Mouse (Mus musculus) B cell, adult 2 months (primary cell): Measurements from ENCODE around the gene Zfp710.

Experiments used
- DNase-seq, 2 experiments: peaks; one replicate each; pipeline ENCODE4 v3.0.0; 2022

Zfp710 gene

DNA sequence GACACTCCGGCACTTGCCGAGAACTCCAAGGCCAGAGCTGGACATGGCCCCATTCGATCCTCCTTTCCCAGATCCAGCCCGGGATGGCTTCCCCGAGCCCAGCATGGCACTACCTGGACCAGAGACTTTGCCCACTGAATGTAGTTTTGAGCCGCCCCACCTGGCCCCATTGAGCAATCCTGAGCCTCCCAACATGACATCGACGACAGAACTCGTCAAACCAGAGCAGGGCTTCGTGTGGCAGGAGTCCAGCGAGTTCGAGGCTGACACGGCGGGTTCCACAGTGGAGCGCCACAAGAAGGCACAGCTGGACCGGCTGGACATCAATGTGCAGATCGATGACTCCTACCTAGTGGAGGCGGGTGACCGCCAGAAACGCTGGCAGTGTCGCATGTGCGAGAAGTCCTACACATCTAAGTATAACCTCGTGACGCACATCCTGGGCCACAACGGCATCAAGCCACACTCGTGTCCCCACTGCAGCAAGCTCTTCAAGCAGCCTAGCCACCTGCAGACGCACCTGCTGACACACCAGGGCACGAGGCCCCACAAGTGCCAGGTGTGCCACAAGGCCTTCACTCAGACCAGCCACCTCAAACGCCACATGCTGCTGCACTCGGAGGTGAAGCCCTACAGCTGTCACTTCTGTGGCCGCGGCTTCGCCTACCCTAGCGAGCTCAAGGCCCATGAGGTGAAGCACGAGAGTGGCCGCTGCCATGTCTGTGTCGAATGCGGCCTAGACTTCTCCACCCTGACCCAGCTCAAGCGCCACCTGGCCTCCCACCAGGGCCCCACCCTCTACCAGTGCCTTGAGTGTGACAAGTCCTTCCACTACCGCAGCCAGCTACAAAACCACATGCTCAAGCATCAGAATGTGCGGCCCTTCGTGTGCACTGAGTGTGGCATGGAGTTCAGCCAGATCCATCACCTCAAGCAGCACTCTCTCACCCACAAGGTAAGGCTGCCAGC lies 57.3 kb downstream of the Zfp710 start:
- DNase-seq = no peak

DNA sequence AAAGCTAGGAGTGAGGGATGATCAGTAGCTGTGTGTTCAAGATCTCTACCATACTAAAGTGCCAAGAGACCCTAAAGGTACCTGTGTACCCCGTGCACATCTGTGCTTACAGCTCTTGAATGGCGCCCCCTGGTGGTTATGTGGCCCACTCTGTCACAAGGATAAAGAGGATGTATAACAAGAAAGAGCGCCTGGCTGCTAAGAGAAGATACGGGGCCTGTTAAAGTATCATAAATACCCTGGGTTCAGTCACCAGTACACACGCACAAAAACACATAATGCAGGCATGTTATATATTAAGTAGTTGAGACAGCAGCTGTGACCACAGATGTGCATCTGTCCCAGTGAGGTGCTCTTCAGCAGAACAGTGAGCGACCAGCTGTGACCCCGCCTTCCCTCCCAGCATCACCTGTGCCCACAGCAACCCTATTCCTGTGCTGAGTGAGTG lies 59.9 kb downstream of the Zfp710 start:
- peak; percentile 87 to 88 for DNase-seq

DNA sequence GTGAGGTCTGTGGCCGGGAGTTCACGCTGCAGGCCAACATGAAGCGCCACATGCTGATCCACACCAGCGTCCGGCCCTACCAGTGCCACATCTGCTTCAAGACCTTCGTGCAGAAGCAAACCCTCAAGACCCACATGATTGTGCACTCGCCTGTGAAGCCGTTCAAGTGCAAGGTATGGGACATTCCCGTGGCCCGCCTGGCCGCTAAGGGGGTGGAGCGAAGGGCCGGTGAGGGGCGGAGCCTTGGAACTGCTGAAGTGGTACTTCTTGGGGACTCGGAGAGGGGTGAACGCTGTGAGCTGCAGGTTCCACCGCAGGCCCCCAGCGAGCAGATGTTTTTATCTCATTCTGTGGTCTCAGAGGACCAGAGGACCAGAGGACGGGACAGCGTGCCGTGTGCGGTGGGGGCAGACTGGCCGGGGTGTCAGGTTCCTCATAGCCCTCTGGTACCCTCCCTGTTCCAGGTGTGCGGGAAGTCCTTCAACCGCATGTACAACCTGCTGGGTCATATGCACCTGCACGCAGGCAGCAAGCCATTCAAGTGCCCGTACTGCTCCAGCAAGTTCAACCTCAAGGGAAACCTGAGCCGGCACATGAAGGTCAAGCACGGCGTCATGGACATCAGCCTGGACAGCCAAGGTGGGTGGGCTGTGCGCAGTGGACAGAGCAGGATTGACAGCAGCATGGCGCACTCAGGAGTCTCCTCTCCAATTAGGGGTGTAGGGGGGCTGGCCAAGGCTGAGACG lies 61.5 kb downstream of the Zfp710 start:
- DNase-seq = no peak

DNA sequence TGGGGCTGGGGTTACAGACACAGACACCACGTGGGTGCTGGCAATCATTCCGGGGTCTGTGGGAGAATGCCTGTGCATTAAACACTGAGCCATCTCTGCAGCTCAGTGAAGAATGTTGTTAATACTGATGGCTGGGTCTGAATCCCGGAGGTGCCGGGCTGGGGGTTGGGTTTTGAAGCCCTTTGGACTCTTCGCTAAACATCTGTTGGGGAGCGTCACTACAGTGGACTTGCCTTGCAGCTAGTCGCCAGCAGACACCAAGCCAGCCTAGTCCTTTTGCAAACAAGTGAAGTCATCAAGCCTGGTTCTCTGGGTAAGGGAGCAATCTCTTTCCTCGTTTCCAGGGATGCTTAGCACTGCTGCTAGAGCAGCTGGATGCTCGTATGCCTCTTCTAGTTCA lies 63.6 kb downstream of the Zfp710 start:
- no peak for DNase-seq

DNA sequence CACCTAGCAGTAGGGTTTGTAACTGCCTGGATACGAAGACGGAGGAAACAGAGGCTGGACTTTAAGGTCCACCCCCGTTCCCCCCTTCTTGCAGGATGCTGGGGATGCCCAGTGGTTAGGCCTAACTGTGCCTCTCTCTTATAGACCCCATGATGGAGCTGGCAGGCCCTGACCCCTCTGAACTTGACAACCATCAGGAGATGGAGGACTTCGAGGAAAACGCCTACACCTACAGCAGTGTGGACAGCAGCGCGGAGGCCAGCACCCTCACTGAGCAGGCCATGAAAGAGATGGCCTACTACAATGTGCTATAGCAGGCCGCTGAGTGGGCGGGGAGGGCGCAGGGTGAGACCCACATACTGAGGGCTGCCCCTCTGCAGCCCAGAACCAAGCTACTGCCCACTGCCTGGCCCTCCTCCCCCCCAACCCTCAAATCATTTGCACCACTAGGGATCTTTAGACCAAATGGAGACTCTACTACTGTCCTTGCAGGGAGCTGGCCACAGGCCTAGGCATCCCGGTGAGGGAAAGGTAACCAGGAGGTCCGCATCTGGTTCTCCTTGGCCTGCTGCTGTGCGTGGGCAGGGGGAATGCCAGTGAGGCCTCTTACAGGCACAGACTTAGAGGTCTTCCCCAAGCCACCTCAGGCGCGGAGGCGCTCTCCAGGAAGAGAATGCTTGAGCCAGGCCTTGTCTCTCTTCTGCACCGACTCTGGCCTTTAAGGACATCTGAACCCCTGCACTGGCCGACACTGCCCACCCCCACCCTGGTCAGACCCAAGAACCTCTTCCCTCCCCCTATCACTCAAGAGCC lies 65.8 kb downstream of the Zfp710 start:
- no peak for DNase-seq

DNA sequence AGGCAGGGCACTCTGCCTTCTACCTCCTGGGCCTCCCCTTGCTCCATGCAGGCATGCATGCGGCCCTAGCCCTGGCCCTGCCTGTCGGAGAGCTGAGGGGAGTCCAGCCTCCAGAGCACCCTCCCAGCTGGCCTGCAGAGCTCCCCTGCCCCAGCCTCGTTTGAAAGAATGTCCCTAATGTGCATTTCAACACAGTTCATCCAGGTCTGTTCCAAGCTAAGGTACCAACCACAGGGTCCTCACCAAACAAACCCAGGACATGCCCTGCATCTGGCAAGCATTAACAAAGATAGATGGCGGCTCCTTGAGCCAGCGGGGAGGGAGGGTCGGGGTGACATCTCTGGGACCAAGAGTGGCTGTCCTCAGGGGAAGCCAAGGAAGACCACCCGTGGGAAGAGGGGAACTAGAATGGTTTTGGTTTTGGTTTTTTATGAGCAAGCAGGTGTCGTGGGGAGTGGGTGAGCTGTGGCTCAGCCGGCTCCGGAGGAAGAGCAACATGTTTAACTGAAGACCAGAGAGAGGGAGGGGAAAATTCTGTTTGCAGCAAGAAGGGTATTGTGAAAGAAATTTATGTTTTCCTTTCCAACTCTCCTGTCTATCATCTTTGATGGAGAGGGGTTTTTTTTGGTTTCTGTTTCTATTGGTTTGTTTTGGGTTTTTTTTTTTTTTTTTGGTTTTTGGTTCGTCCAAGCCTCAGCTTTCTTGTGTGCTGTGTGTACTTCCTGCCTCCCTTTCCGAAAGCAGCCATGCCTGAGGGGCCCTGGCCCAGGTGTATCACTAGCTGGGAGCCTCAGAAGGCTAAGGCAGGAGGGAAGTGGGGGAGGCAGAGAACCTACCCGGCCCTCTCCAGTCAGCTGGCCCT lies 66.6 kb downstream of the Zfp710 start:
- peak; percentile 40 to 43 for DNase-seq

DNA sequence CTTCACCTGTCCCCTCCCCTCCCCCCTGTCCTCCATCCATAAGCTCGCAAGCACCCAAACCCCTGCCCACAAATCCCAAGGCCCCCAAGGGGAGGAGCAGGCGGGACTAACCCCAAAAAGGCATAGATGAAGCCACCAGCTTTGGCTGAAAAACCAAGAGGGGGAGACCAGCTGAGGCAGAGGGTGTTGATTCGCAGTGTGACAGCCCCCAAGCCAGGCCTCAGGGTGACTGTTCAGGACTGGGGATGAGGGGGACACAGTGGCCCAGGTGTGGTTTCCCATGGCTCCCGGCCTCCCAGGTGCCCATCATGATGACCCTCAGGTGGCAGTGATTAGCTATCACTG lies 67.2 kb downstream of the Zfp710 start:
- DNase-seq = no peak

DNA sequence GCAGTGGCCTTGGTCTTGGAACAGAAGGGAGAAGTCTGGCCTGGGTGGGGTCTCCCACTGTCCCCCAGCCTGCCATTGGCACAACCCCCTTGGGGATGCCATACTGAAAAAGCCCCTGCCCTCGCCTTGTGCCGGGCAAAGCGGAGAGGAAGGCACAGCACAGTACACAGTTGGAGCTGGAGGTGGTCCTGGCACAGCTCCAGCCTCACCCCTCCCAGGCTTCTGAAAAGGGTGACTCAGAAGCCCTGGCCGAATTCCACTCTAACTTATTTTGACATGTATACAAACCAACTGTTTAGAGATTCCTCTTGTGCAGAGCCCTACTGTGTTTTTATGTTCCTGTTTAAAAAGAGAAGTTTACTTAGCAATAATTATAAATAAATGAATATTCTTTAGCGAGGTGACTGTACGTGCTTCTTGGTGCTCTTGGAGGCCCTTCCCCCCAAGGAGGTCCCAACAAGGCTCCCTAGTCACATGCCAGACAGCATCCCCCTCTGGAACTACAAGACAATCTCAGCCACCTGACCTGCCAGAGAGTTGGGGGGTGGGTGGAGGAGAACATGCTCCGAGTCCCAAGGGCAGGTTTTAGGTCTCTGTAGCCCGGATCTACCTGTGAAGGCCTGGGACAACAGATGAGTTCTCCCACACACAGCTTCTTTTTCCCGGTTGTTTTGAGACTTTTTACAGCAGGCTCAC lies 67.9 kb downstream of the Zfp710 start:
- DNase-seq = no peak

DNA sequence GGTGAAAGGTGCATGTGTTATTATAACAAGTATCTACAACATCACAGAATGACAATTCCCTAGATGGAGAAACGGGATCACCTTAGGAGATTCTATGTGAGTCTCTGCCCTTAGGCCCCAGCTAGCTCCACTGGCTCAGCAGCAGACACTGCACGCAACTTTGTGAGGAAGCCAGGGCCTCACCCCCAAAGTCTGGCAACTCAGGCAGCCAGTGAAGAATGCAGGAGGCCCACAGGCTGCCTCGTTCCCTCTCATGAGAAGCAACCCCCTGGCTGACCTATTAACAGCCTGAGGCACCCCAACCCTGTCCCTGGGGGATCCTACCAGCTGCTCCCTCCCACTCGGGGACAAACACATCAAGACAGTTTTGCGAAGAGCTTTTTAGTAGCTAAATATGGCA lies 69.9 kb downstream of the Zfp710 start:
- DNase-seq = no peak

DNA sequence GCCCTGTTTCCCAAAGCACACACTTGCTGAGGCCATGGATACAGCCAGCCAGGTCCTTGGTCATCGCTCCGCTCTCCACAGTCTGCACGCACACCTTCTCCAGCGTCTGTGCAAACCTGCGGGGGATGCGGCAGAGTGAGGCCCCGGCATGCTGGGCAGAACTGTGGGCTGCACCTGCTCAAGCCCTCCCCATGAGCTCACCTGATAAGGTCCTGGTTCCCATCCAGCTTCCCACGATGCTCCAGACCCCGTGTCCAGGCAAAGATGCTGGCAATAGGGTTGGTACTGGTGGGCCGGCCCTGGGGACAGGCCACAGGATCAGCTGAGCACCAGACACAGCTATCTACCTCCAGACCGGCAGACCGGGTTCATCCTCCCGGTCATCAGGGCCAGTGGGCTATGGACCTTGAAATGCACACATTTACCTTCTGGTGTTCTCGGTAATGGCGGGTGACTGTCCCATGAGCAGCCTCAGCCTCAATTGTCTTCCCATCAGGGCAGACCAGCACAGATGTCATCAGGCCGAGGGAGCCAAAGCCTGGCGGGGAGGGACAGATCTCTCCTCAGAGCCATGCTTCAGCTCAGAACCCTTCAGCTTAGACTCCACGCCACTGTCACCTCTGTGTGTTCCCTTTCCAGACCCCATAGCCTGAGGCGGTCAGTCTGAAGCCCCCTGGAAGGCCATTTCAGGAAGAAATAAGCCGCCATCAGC lies 71.1 kb downstream of the Zfp710 start:
- no peak for DNase-seq

DNA sequence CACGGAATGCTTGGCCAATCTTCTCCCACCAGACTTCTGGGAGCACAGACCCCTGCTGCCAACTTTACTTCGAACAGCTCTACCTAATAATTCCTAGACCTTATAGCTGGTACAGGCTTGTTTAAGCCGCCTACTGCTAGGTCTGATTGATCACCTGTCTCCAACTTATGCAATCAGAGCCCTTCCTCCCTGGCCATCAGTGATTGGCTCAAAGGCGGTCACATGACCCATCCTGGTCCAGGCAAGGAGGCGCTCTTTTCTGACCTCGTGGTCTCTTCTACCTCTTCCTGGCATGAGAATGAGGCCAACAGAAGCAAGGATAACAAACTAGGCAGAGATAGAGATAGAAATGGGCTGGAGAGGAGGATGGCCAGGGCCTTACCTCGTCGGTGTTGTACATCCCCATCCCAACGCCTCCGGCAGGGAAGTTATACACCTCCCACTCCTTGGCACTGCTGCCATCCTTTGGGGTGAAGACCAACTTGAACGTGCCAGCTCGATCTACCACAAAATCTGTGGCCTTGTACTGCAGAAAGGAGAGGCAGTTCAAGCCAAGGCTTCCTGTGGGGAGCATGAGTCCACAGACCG lies 73.9 kb downstream of the Zfp710 start:
- no peak for DNase-seq

DNA sequence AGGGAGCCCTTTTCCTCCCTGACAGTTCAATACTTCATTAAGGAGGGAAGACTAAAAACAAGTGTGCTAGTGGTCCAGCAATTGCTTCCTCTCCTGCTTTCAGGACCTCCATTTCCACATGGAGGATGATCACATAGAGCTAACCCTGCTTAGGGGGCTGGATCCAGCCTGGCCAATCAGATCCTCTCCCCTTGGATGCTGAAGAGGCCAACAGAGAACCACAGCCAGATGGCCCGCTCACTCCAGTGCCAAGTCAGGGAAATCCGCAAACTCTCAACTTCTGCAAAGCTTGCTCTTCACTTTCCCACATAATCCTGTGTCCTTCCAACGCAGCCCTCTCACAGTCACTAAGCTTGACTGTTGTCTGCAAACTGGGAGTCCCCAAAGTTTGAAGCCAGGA lies 78.7 kb downstream of the Zfp710 start:
- DNase-seq = no peak

DNA sequence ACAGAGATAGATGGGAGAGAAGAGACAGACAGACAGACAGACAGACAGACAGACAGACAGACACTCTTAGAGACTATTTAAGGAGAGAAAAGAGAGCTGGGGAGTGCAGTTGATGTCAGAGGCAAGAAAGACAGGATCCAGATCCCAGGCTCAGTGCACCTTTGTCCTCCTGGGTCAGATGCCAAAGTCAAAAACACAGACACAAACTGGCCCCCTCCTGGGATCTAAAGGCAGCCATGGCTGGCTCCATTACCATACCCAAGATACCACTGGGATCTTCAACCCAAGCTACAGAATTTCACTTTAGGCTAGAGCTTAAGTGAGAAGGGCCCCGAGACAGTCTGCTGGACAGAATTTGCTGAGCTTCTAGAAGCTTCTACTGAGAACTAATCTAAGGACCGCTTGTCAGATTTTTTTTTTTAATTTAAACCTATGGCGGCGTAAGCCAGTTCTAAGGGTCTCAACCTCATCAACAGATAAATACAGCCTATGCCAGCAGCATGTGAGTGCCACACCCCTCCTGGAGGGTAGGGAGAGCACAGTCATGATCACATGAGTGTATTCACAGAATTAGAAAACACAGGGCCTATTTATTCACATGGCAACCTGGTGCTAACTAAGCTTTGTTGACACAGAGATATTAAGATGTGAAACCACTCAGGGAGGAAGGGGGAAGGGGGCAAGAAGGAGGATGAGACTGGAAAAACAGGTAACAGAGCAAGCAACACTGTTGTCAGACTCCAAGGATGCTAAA lies 81.2 kb downstream of the Zfp710 start:
- DNase-seq = no peak

DNA sequence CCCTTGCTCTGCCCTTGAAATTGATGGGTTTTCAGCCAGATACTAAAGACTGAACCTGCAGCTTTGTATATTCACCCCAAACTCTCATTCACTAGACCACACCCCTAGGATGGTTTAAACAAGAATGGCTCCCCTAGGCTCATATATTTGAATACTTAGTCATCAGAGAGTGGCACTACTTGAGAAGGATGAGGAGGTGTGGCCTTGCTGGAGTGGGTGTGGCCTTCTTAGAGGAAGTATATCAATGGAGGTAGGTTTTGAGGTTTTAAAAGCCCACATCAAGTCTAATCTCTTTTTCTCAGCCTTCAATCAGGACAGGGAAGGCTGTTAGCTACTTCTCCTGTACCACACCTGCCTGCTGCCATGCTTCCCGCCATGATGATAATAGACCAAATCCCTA lies 81.8 kb downstream of the Zfp710 start:
- DNase-seq = peak; percentile 50 to 52

DNA sequence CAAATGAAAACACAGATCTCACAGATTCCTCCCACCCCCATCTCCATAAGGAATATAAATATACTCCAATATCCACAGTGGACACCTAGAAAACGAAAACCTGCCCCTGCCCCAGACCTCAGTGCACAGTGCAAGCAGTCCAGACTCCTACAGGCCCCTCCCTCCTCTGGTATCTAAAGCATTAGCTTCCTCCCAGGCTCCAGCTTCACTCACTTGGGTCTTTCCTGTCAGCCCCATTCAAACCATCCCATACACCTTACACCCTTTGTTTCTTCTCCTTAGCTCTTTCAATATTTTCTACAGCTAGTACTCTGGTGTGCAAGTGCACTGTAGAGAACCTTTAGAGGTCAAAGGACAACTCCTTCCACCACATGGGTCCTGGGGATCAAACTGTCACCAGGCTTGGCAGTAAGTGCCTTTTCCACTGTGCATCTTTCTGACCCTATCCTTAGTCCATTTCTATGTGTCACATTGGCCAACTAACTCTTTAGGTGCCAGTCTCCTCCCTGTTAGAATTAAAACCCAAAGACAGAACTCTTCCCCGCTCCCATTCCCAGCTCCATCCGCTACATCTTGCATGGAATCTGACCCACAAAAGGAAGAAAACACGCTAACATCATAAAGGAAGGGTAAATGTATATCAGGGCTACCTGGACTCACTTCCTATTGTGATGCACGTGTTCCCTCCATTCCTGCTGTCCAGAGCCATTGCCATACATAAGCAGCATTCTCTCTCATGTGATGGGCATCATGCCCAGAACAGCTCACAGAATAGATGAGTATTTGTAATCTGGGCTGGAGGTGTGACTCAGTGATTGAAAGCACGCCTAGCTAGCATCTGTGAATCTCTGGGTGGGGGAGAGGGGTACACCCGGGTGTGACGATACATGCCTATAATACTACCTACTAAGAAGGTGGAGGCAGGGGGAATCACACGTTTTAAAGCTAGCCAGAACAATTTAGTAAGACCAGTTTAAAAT lies 86.7 kb downstream of the Zfp710 start:
- DNase-seq = no peak

DNA sequence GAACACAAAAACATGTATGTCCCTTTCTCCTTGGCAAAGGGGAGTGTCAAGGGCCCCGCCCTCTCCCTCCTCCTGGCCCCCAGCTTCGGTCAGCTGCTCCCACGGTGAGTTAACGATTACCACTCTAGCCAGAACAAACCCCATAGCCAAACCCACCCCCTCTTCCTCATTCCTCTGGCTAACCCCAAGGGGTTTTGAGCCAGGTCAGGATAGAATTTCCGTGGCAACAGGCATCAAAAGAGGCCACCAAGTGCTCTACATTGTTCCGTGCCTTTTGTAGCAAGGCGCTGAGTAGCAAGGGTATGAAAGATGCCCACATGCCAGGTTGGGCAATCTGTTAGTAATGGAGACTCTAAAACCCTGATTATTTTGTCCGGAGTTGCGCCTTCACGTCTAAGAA lies 89.4 kb downstream of the Zfp710 start:
- no peak for DNase-seq

DNA sequence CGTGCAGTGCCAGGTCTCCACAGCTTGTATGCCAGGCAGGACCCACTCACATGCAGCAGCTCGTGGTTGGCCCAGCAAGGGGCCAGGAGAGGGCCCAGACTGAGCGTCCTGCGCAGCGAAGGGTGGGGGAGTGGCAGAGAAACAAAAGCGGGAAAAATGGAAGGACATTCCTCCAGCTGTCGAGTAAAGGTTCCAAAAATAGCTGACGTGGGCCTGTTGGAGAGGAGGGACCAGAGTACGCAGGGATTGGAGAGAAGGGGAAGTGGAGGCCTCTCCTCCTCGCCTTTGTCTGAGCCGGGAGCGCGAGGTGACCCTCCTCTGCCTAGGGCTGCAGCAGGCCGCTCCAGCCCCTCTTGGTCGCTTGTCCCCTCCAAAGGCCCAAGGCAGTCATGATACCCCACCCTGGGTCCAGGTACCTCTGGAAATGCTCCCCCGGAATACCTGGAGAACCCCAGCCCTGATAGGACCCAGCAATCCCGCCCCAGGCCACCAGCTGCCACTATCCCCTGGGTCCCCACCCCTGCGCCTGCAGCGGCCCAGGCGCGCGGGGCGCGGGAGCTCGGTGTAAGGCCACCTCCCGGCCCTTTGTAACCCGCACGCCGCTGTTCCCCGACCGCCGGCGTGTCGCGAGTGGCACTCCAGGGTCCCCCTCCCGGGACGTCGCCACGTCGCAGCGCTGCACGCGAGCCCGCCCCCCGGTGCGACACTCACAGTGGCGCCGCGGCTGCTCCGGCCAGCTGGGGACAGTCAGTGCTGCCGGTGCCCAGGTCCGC lies 90.0 kb downstream of the Zfp710 start:
- no peak for DNase-seq

DNA sequence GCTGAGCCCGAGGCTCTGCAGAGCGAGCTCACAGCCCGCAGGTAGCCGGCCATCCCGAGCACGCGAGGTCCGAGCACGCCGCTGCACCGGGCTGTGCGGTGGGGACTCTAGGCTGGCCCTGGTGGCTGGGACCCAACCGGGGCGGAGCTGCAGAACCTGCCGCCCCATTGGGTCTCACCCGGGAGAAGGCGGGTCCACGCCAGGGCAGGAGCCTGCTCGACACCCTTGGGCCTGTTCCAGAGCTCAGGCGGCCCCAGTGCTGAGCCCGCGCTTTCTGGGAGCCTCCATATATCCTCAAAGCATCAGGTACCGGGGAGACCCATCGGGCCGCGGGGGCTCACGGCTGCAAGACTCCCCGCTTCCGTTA lies 90.6 kb downstream of the Zfp710 start, which contains the start of gene Idh2:
TSS of gene Idh2 (minus strand) at position 169 of the 367 bp plus-strand sequence.
- peak; percentile 83 to 84 for DNase-seq
